Mouse (Mus musculus) liver, postnatal 0 days (tissue): ENCODE results near the gene Wwox.

ENCODE experiments used
- CTCF ChIP-seq: sonication (generic); IDR thresholded peaks from 2 replicates; pipeline ENCODE4 v1.5.1; 2016; ENCODE audit warnings: antibody characterized with exemption, low read depth
- EP300 ChIP-seq: IDR thresholded peaks from 2 replicates; pipeline ENCODE4 v1.6.1; 2016; ENCODE audit warnings: antibody characterized with exemption, low read depth, mild to moderate bottlenecking

DNA sequence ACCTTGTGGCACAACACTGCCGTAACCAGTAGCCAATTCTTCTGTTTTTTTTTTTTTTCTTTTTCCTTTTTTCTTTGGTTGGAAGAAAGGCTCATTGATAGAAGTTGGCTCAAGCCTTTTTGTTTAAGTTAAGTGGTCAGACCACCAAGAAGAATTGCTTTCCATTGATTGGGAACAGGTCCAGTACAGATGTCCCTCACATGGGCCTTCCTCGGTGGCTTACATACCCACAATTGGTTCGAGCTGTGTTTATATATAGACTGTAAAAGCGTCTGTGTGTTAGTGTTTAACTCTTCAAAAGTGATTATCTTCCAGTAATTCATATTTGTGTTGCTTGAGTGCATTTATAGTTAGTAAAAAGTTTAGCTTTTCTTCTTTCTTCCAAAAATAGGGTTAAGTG is 176.0 kb downstream of the Wwox start:
- TF ChIP-seq CTCF, result no peak
- TF ChIP-seq EP300, result no peak
